Mouse (Mus musculus) embryonic facial prominence, embryonic 10.5 days (tissue): ENCODE results near the gene Gm3045. TPM values are rescaled to one million over a fixed set of nuclear protein-coding genes. Genes with fewer than 3 reads are reported as not detected.

Experiments used
- DNase-seq: peaks from one replicate; pipeline ENCODE4 v3.0.0-alpha.2; 2017; ENCODE audit warnings: low spot score
- H3K27ac ChIP-seq: fragments of 300-500 bp; sonication (generic); replicated peaks from 2 replicates; pipeline ENCODE4 v1.5.1; 2016; ENCODE audit warnings: mild to moderate bottlenecking
- H3K27me3 ChIP-seq: fragments of 300-500 bp; sonication (generic); replicated peaks from 2 replicates; pipeline ENCODE4 v1.6.1; 2016; ENCODE audit warnings: low read depth, mild to moderate bottlenecking; ENCODE audit not compliant: poor library complexity, severe bottlenecking
- H3K36me3 ChIP-seq: fragments of 300-500 bp; sonication (generic); replicated peaks from 2 replicates; pipeline ENCODE4 v1.6.1; 2016; ENCODE audit warnings: mild to moderate bottlenecking, moderate library complexity
- H3K4me1 ChIP-seq: fragments of 300-500 bp; sonication (generic); 2 replicates; pipeline ENCODE4 v1.6.1; 2016
- H3K4me3 ChIP-seq: fragments of 300-500 bp; sonication (generic); 2 replicates; pipeline ENCODE4 v1.5.1; 2016; ENCODE audit warnings: mild to moderate bottlenecking, moderate library complexity
- H3K9me3 ChIP-seq: fragments of 300-500 bp; sonication (generic); 2 replicates; pipeline ENCODE4 v1.6.1; 2016; ENCODE audit warnings: mild to moderate bottlenecking
- WGBS: fragments of 180-500 bp; shearing (Covaris S2); methylation state at CpG from one replicate; pipeline ENCODE4 v1.1.7; 2016; 5-methylcytosine and 5-hydroxymethylcytosine counted together
- polyA plus RNA-seq: library from polyadenylated mRNA; unstranded; fragments of >200 nt; fragmentation: Nextera tagmentation; extraction: Ambion mirVana; gene quantifications from 2 replicates; pipeline ENCODE4 v1.2.1, GENCODE M21; 2016

Gm3045 gene
- polyA plus RNA-seq, 1 experiment from 2014 or later: not detected

DNA sequence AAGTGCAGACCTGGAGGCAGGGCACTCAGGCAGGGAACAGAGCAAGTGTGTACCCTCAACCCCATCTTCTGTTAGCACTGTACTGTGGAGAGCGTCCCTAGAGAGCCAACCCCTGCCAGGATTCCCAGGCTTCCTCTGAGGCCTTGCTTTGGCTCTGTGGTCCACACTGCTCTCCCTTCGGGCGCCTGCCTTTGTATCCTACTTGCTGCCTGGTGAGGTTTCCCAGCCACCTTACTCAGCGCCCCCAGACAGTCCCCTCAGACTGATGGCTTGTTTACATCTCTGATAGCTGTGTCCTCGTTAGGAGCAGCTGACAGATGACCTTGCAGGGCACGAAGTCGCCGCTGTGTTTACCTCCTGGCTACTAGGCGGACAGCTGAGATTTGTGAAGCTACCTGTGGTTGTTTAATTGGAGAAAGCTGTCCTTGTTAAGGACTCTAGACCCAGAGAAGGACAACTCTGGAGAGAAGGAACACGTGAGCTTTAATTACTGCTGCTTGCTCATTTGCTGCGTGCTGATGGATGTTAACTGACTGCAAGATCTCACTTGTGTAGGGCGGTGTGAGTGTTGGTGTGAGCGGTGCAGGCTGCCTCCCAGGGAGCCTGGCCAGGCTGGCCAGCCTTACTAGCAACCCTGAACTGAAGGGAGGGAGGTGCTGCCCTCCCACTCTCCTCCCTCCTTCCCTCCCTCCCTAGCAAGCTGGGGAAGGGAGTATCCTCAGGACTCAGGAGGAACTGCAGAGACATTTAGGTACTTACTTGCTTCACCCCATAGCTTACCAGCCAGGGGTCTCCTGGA, 7.5 kb upstream of the Gm3045 start:
- 27% methylated on average over 13 of the region's 13 CpGs for WGBS
- no peak overlapping the region for H3K4me3 ChIP-seq
- H3K36me3 ChIP-seq: no peaks in the 10 kb centered on the region
- H3K9me3 ChIP-seq: peaks cover 4% of the 10 kb centered on the region; the same call in 1 of the 2 replicates
- peak overlapping the region; percentile 57; the same call in 1 of the 2 replicates for H3K27ac ChIP-seq
- peaks cover 27% of the 10 kb centered on the region for H3K4me1 ChIP-seq
- DNase-seq: peak; percentile 32
- peaks cover 19% of the 10 kb centered on the region for H3K27me3 ChIP-seq

DNA sequence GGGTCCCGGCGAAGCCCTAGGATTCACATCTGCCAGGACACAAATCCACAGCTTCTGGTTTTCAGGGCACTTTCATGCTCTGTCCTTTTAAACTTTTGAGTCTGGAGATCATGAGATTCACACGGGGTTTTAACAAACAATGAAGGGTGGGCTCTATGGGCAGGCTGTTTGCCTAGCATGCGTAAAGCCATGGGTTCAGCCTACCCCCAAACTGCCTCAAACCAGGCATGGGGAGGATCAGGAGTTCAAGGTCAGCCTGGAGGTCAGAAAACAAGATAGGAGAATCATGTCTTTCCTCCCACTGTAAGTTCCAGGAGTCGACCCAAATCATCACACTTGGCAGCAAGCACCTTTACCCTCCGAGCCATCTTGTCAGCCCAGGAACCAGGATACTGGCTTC, 6.9 kb upstream of the Gm3045 start:
- no peak for DNase-seq
- H3K36me3 ChIP-seq: no peaks in the 10 kb centered on the region
- H3K27me3 ChIP-seq: peaks cover 19% of the 10 kb centered on the region
- peaks cover 27% of the 10 kb centered on the region for H3K4me1 ChIP-seq
- no peak overlapping the region for H3K4me3 ChIP-seq
- H3K27ac ChIP-seq: 0 out of 2 replicates have a peak overlapping the region, but pooled peaks have one; percentile 14
- H3K9me3 ChIP-seq: no peaks in the 10 kb centered on the region
- WGBS: 81% methylated on average over 6 of the region's 6 CpGs

DNA sequence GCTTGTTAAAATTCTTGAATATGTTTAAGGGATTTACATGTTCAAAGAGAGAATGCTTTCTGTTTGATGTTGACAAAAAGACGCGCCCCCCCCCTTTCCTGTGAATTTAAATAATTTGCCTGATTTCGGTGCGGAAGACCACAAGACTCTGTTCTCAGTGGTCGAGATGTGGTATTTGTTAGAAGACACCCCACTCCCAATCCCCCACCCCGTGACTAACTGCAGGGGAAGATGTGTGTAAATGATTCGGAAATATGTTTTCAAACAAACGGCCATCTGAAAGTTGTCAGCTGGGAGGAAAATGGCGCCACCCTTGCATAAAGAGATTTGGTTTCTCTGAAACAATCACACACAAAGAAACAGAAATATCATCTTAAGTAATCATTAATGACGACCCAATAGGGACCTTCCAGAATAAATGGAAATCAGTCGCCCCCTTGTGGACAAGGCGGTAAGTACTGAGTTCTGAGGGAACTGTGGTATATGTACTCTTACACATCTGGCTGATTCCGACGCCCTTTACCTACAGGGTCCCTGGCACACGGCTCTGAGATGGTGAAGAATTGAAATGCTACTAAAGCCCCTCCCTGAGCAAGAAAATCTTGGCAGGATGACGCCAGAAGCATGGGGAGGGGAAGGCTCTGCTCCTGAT, 4.2 kb upstream of the Gm3045 start:
- H3K4me3 ChIP-seq: 0 out of 2 replicates have a peak overlapping the region, but pooled peaks have one; percentile 15
- H3K4me1 ChIP-seq: peaks cover 27% of the 10 kb centered on the region
- peaks cover 31% of the 10 kb centered on the region for H3K27me3 ChIP-seq
- no peaks in the 10 kb centered on the region for H3K9me3 ChIP-seq
- H3K36me3 ChIP-seq: no peaks in the 10 kb centered on the region
- WGBS: 26% methylated on average over 16 of the region's 16 CpGs
- DNase-seq: peak; percentile 79
- H3K27ac ChIP-seq: peak overlapping the region; percentile 62

DNA sequence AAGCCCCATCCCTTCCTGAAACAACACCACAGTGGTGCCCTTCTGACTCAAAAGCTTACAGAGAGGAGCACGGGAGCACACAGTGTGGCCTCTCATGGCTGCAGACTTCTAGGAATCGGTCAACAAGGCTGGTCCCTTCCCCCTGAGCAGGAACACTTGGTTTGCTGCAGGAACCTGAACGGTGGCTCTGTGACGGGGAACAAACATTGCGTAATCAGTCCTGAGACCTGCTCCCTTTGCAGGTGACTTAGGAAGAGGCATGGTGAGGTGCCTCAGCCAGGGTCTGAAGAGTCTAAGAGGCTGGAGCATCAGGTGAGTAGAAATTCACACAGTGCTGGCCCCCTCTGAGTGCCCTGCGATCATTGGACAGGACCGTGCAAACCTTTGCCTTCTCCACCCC, 463 bp upstream of the Gm3045 start:
- Histone ChIP-seq H3K27ac (no peak overlapping the region), H3K4me3 (no peak overlapping the region), H3K4me1 (peaks cover 21% of the 10 kb centered on the region), H3K27me3 (peaks cover 61% of the 10 kb centered on the region), H3K9me3 (no peaks in the 10 kb centered on the region), H3K36me3 (no peaks in the 10 kb centered on the region)
- DNase-seq: no peak
- WGBS: 83% methylated on average over 7 of the region's 7 CpGs

DNA sequence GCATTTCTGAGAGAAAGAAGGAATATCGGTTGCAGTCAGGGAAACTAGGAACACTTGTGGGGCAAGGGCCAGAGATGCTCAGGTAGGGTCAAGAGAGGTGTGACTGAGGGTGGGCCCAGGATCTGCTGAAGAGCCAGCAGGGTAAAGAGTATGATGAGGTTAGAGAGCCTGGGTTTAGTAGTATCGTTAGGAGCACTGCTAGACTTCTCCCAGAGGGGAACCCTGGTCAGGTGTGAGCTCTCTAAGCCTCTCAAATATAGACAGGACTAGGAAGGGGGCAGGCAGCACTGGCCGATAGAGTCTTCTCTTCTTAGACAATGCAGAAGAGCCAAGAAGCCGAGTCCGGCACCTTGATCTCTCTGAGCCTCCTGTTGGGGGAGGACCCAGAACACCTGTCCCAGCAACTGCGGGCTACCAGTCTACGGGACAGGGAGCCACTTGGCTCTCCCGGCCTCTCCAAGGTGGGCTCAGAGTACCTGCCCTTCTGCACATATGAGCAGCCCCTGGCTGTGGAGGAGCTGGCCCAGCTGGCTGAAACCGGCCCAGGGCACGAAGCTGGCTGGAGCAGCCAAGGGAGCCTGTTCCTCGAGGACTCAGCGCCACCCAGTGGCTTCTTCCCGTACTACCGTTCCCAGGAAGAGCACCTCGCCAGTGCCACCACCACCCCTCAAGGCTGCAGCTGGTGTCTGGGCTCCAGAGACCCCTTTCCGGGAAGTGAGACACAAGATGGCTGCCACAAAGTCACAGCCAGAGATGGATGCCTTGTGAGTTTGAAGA, 2.5 kb downstream of the Gm3045 start:
- H3K27ac ChIP-seq: peak overlapping the region; percentile 69; the same call in 1 of the 2 replicates
- peak; percentile 89 for DNase-seq
- H3K4me3 ChIP-seq: no peak overlapping the region
- H3K36me3 ChIP-seq: no peaks in the 10 kb centered on the region
- peaks cover 20% of the 10 kb centered on the region for H3K4me1 ChIP-seq
- peaks cover 56% of the 10 kb centered on the region for H3K27me3 ChIP-seq
- no peaks in the 10 kb centered on the region for H3K9me3 ChIP-seq
- WGBS: 28% methylated on average over 16 of the region's 16 CpGs

DNA sequence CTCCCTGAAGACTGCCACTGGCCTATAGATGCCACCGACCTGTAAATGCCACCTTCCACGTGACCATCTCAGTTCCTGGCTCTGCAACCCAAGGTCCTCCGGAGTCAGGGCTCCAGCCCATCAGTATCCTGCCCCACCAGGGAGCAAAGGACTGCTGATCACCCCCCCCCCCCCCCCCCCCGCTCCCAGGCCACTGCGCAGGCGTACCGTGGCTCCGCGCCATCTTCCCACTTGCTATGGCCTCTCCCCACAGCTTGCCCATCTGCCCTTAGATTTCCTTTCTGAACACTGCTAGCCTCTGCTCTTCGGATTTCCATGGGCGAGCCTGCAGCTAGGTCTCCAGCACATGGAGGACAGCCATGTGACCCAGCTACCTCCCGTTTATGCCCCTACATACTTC, 6.1 kb downstream of the Gm3045 start:
- WGBS: 88% methylated on average over 12 of the region's 12 CpGs
- peaks cover 76% of the 10 kb centered on the region for H3K27me3 ChIP-seq

DNA sequence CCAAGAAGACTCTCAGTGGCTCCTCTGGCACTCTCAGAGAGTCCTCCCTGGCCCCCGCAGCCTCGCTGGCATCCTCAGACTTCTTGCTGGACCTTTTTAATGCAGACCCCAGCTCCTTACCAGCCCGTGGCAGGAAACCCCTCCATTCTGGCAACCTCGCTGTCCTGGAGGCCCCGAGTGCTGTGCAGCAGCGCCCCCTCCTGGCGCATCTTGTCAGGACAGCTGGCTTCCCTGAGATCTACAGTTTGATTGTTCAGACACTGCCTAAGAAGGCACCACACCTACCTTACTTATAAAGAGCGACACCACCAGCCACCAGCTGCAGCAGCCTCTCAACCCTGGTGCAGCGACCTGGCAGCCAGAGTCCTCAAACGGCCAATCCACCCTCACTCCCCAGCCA, 7.1 kb downstream of the Gm3045 start:
- no peaks in the 10 kb centered on the region for H3K9me3 ChIP-seq
- peak overlapping the region; percentile 1; the same call in 1 of the 2 replicates for H3K27ac ChIP-seq
- no peaks in the 10 kb centered on the region for H3K36me3 ChIP-seq
- no peak overlapping the region for H3K4me3 ChIP-seq
- peak; percentile 88 for DNase-seq
- 11% methylated on average over 10 of the region's 10 CpGs for WGBS
- H3K27me3 ChIP-seq: peaks cover 77% of the 10 kb centered on the region
- peaks cover 36% of the 10 kb centered on the region for H3K4me1 ChIP-seq

More for the DNA sequence above, 6.1 kb downstream of the Gm3045 start:
- DNase-seq: no peak
- no peaks in the 10 kb centered on the region for H3K9me3 ChIP-seq
- peaks cover 29% of the 10 kb centered on the region for H3K4me1 ChIP-seq
- H3K4me3 ChIP-seq: no peak overlapping the region
- H3K27ac ChIP-seq: no peak overlapping the region
- H3K36me3 ChIP-seq: no peaks in the 10 kb centered on the region

DNA sequence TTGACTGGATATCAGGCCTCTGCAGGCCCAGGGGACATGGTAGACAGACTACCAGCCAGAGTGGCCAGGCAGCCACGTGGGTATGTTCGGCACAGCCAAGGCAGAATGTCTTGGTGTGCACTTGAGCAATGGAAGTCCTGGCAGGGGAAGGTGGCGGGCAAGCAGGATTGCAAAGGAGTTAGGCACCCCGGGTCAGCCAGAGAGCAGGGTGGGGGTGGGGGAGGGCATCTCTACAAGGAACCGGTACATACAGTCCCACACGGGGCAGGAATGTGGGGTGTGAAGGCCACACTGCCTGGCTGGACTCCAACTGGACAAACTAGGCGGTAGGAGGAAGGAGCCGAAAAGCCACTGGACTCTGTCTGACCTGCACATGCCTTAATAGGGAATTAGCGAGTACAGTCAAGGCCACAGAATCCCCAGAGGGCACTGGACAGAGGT, 7.9 kb downstream of the Gm3045 start:
- Histone ChIP-seq H3K27ac (peak overlapping the region; percentile 3; the same call in 1 of the 2 replicates), H3K4me3 (no peak overlapping the region), H3K36me3 (no peaks in the 10 kb centered on the region), H3K4me1 (peaks cover 36% of the 10 kb centered on the region), H3K9me3 (no peaks in the 10 kb centered on the region), H3K27me3 (peaks cover 78% of the 10 kb centered on the region)
- 81% methylated on average over 9 of the region's 9 CpGs for WGBS
- DNase-seq: no peak

DNA sequence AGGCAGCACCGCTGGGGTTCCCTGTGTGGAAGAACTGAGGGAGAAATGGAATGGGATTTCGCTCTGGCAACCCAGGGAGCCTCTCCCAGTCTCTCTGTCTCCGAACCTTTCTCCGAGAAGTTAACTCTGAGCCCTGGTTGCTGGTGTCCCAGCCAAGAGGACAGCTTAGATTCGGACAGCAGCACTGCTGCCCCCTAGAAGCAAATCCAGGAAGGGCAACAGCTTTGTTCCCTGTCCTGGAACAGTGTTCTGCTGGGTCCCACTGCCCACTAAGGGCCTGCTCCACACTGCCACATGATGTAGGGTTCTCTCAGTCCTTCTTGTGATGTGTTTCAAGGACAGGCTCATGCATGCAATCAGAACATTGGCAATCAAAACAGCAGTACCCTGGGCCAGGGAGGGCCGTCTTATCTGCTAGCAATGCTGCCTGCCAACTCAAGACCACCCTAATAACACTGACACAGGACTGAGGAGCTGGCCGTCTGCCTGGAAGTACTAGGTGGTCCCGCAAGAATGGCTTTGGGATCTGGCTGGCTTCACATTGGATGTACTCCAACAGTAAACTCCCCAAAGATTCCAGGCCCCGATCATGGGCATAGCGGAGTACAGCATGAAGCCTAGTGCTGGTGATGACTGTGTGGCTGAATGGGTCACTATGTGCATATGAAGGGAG, 9.4 kb downstream of the Gm3045 start:
- H3K4me3 ChIP-seq: no peak overlapping the region
- no peak overlapping the region for H3K27ac ChIP-seq
- peaks cover 30% of the 10 kb centered on the region for H3K4me1 ChIP-seq
- H3K9me3 ChIP-seq: no peaks in the 10 kb centered on the region
- H3K27me3 ChIP-seq: peaks cover 79% of the 10 kb centered on the region
- no peak for DNase-seq
- no peaks in the 10 kb centered on the region for H3K36me3 ChIP-seq
- WGBS: 65% methylated on average over 10 of the region's 10 CpGs

DNA sequence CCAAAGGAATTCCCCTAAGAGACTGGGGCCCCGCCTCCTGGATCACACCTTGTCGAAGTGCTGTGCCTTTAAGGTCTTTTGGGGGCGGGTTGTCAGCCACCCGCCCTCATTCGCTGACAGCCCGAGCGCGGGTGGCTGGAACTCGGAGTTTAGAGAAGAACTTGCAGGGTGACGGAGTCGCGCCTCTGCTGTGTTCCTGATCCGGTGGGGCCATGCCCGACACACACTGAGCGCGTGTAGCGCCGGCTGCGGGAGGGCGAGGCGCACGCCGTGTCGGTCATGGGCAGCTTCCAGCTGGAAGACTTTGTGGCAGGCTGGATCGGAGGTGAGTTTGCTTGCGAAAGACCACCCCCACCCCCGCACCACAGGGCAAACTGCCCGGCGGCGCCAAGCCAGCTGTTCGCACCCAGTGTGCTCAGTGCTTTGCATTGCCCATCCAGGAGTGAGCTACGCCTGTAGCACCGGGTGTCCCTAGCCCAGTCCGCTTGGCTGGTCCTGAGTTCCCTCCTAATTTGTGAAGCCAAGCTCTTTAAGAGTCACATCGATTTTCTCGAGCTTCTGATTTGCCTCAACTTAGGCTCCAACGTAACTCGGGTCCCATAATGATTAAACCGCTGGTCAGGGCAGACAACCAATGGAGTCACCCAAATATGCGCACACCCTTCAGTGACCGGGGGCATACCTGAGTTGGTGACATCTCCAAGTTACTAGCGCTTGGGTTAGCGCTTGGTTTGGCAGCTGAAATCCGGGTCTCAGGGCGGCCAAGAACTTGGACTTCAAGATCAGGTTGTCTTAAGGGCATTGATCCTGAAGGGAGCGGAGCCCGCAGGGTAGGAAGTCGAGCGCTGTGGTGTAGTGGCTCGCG, 12.0 kb downstream of the Gm3045 start, which contains the start of gene Slc25a48:
Gene Slc25a48, plus strand, starts transcription at position 145 of the 865 bp plus-strand sequence.
- Histone ChIP-seq H3K4me3 (peak within 1 kb of the TSS; percentile 55), H3K36me3 (no peaks in the 10 kb centered on the region), H3K9me3 (no peaks in the 10 kb centered on the region), H3K27ac (no peak within 1 kb of the TSS), H3K27me3 (peaks cover 76% of the 10 kb centered on the region), H3K4me1 (peaks cover 32% of the 10 kb centered on the region)
- WGBS: 3% methylated on average over 51 of the region's 51 CpGs
- peak; percentile 65 for DNase-seq

DNA sequence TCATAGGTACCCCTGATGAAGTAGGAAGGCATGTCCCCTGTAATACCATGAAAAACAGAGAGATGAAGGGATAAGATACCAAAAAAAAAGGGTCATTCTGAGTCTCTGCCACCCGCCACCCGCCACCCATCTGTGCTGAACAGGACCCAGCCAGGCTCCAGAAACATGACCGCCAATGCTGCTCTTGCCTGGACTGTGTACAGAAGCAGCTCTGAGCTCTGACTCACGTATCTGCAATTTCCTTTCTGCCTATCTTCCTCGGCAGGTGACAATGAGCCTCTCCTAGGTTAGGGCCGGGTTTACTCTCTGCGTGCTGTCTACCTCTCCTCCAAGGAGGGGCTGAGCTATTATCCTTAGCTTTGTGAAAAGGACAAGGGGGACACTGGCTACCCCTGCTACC, 17.0 kb downstream of the Gm3045 start:
- no peaks in the 10 kb centered on the region for H3K36me3 ChIP-seq
- no peak for DNase-seq
- 81% methylated on average over 7 of the region's 7 CpGs for WGBS
- H3K4me1 ChIP-seq: peaks cover 19% of the 10 kb centered on the region
- H3K27me3 ChIP-seq: peaks cover 31% of the 10 kb centered on the region
- H3K9me3 ChIP-seq: no peaks in the 10 kb centered on the region
- no peak overlapping the region for H3K4me3 ChIP-seq
- H3K27ac ChIP-seq: no peak overlapping the region
